Mouse (Mus musculus) ES-Bruce4 (cell line): Measurements from ENCODE around the gene Cant1. TPM values are rescaled to one million over a fixed set of nuclear protein-coding genes. Genes with fewer than 3 reads are reported as not detected.

Source experiments
- H3K27ac ChIP-seq: 2 replicates; pipeline ENCODE4 v1.5.1; 2012; ENCODE audit warnings: low read length, inconsistent platforms; ENCODE audit not compliant: insufficient read depth
- H3K27me3 ChIP-seq: 2 replicates; pipeline ENCODE4 v1.6.1; 2012; ENCODE audit warnings: mild to moderate bottlenecking, low read length, inconsistent platforms; ENCODE audit not compliant: control insufficient read depth, poor library complexity, insufficient read depth, severe bottlenecking
- H3K36me3 ChIP-seq: 2 replicates; pipeline ENCODE4 v1.6.1; 2012; ENCODE audit warnings: inconsistent platforms, mild to moderate bottlenecking, low read length, moderate library complexity; ENCODE audit not compliant: control insufficient read depth, poor library complexity, insufficient read depth, severe bottlenecking
- H3K4me1 ChIP-seq: one replicate; pipeline ENCODE4 v1.8.1; 2011; ENCODE audit warnings: low read length; ENCODE audit not compliant: control insufficient read depth, insufficient read depth
- H3K4me3 ChIP-seq: 2 replicates; pipeline ENCODE4 v1.5.1; 2011; ENCODE audit warnings: low read depth, mild to moderate bottlenecking, low read length
- H3K9ac ChIP-seq: 2 replicates; pipeline ENCODE4 v1.6.1; 2012; ENCODE audit warnings: low read depth, mild to moderate bottlenecking, inconsistent platforms; ENCODE audit not compliant: poor library complexity, severe bottlenecking
- H3K9me3 ChIP-seq: replicated peaks from 2 replicates; pipeline ENCODE4 v1.6.1; 2012; ENCODE audit warnings: mild to moderate bottlenecking, low read length, inconsistent platforms; ENCODE audit not compliant: control insufficient read depth, poor library complexity, insufficient read depth, severe bottlenecking
- CTCF ChIP-seq: IDR thresholded peaks from one replicate; pipeline ENCODE4 v1.8.1; 2011; ENCODE audit warnings: low read depth, low read length
- EP300 ChIP-seq: IDR thresholded peaks from 2 replicates; pipeline ENCODE4 v1.6.1; 2011; ENCODE audit warnings: low read depth, low read length; ENCODE audit not compliant: insufficient read depth
- POLR2A ChIP-seq: IDR thresholded peaks from one replicate; pipeline ENCODE4 v1.8.1; 2011; ENCODE audit warnings: low read length; ENCODE audit not compliant: insufficient read depth
- polyA plus RNA-seq: library from polyadenylated mRNA; stranded (reverse); fragments of >200 nt; gene quantifications from 2 replicates; pipeline ENCODE4 v1.2.4, GENCODE M21; 2011; ENCODE audit warnings: low read depth; ENCODE audit not compliant: missing spikeins, insufficient read depth, insufficient read length

Cant1 gene
- polyA plus RNA-seq, 1 experiment, result 15.4 TPM

- Histone ChIP-seq H3K4me1 (peaks cover 3% of the 10 kb centered on the region), H3K9me3 (no peaks in the 10 kb centered on the region), H3K4me3 (no peak overlapping the region), H3K27ac (no peak overlapping the region), H3K36me3 (no peaks in the 10 kb centered on the region), H3K9ac (no peak overlapping the region), H3K27me3 (no peaks in the 10 kb centered on the region)
- TF ChIP-seq CTCF (no peak), EP300 (no peak), POLR2A (no peak)
These were observed 36.9 kb upstream of the Cant1 start for GRCm38 (mm10) chr11:118455788-118456187.

GRCm38 (mm10) chr11:118453886-118454671 lies 35.2 kb upstream of the Cant1 start:
- Histone ChIP-seq H3K9ac (no peak overlapping the region), H3K4me3 (no peak overlapping the region), H3K4me1 (peaks cover 3% of the 10 kb centered on the region), H3K27ac (no peak overlapping the region), H3K27me3 (no peaks in the 10 kb centered on the region), H3K9me3 (no peaks in the 10 kb centered on the region), H3K36me3 (no peaks in the 10 kb centered on the region)
- TF ChIP-seq POLR2A (no peak), EP300 (no peak), CTCF (no peak)

GRCm38 (mm10) chr11:118452955-118453354 lies 34.1 kb upstream of the Cant1 start:
- Histone ChIP-seq H3K27ac (no peak overlapping the region), H3K27me3 (no peaks in the 10 kb centered on the region), H3K36me3 (no peaks in the 10 kb centered on the region), H3K9me3 (no peaks in the 10 kb centered on the region), H3K4me1 (peaks cover 3% of the 10 kb centered on the region), H3K9ac (no peak overlapping the region), H3K4me3 (no peak overlapping the region)
- TF ChIP-seq POLR2A (no peak), CTCF (no peak), EP300 (no peak)

GRCm38 (mm10) chr11:118451211-118451610 lies 32.3 kb upstream of the Cant1 start:
- Histone ChIP-seq H3K4me3 (no peak overlapping the region), H3K9me3 (no peaks in the 10 kb centered on the region), H3K36me3 (no peaks in the 10 kb centered on the region), H3K9ac (no peak overlapping the region), H3K4me1 (peaks cover 3% of the 10 kb centered on the region), H3K27me3 (no peaks in the 10 kb centered on the region), H3K27ac (no peak overlapping the region)
- TF ChIP-seq EP300 (no peak), CTCF (no peak), POLR2A (no peak)

- Histone ChIP-seq H3K4me3 (no peak overlapping the region), H3K9me3 (no peaks in the 10 kb centered on the region), H3K36me3 (no peaks in the 10 kb centered on the region), H3K27me3 (no peaks in the 10 kb centered on the region), H3K27ac (no peak overlapping the region), H3K4me1 (no peaks in the 10 kb centered on the region), H3K9ac (no peak overlapping the region)
- TF ChIP-seq EP300 (no peak), CTCF (no peak), POLR2A (no peak)
These were observed 29.5 kb upstream of the Cant1 start for GRCm38 (mm10) chr11:118448385-118448784.

- no peaks in the 10 kb centered on the region for H3K36me3 ChIP-seq
- H3K4me1 ChIP-seq, result no peaks in the 10 kb centered on the region
- H3K27ac ChIP-seq, result no peak overlapping the region
- TF ChIP-seq EP300, result no peak
- no peak overlapping the region for H3K4me3 ChIP-seq
- H3K27me3 ChIP-seq, result no peaks in the 10 kb centered on the region
- H3K9me3 ChIP-seq, result no peaks in the 10 kb centered on the region
- H3K9ac ChIP-seq, result no peak overlapping the region
These were observed 28.5 kb upstream of the Cant1 start for GRCm38 (mm10) chr11:118447346-118447745.
